Mouse (Mus musculus) heart, adult 18-20 months (tissue): ENCODE measurements around the gene Nemp1. TPM values are rescaled to one million over a fixed set of nuclear protein-coding genes. Genes with fewer than 3 reads are reported as not detected.

Source experiments
- DNase-seq, 2 experiments: peaks; one replicate each; pipeline ENCODE4 v3.0.0; 2021 to 2022; ENCODE audit warnings: mixed read lengths in 1 of 2
- total RNA-seq, 2 experiments: library from RNA; stranded (reverse); gene quantifications; 2 replicates each; pipeline ENCODE4 v1.2.3; 2021

Gene Nemp1
- total RNA-seq, 2 experiments from 2014 or later = 3.6 to 3.8 TPM

DNA sequence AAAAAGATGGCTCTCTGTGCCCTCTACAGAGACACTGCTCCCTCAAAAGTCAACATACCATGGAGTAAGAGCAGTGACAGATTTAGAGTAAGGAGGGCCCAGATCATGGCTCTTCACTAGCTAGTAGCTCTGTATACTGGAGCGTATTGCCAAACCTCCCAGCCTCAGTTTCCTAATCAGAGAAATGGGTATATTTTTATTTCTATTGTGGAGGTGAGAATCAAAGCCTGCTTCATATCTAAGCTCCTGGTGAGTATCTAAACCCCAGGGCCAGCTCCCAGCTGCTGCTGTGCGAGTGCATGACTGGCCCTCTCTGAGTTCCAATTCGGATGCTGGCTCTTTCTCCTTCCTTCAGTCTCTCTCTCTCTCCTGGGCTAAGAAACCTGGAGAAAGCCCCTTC lies 57.5 kb downstream of the Nemp1 start, which contains the start of gene Tac2:
TSS of gene Tac2 (plus strand) at position 301 of the 400 bp plus-strand sequence.
- no peak for DNase-seq

- DNase-seq = no peak
Observed at GRCm38 (mm10) chr10:127725136-127725535, 58.4 kb downstream of the Nemp1 start.

DNA sequence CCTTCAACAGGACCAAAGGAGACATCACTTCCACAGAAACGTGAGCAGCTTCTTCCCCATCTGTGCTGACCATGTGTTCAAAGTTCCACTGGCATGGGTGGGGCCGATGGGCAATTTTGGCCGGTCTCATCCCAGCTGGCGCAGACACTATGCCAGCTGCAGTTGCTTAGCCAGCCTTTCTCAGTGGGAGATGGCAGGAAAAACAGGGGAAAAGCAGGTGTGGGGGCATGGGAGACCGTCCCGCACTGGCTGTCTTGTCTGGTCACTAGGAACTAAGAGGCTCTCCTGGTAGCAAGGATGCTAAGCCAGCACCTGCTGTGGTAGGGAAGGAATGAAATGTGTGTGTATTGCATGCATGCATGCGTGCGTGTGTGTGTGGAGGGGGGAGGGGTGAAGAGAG lies 61.7 kb downstream of the Nemp1 start:
- DNase-seq = no peak

DNA sequence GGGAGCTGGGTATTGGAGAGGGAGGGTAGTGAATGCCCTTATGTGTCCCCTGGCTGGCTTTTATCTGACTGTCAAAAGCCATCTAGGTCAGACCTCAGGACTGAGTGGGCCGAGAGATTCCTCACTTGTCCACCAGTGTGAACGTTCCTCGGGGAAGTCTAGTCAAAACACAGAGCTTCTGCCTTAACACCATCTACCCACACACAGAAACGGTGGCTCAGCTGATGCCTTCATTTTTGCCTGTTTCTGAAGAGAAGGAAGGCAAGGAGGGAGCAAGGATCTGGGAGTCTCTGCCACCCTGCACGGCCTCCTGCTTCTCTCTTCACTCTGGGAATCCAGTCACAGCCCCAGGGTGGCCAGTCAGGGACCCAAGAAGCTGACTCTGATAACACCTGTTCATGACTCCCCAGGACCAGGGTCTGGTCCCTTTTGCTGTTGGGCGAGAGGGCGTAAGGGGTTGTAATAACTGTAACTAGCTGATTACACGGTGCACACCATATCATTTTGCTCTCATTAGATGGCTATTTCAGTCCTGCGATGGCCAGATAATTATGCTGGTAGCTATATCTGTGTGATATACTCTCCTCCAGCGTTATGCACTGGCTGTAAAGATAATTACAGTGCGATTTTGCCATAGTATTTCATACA lies 63.7 kb downstream of the Nemp1 start:
- no peak for DNase-seq

DNA sequence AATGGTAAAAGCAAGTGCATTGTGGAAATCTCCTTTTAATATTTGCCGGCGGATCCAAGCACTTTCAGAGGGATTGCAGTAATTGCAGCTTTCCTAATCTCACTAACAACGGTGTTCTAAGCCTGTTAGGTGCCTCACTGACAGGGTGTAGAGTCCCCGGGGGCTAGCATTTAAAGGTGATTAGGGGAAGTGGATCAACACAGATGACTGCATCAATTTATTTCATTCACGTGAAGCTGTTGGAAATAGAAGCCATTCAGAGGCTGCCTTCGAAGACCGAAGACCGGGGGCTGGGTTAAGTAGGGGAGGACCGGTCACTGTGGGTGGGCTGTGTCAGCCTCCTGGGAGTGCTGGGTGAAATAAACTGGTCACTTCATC lies 64.2 kb downstream of the Nemp1 start:
- DNase-seq = no peak

DNA sequence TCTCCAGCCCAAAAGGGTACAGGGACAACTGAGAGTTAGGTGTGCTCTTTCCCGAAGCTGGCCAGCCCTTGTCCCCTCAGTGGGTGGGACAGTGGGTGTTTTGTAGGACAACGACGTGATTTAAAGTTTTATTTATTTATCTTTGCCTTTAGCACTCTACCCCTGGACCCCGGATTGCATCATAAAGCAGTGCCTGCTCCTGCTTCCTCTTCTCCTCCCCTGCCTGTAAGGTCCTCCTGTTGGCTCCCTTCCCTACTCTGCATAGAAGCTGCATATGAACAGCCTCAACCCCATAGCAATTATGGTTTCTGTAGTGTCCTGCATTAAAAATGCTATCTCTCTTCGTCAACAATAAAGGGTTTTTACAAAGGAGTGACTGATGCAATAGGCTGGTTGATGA lies 64.7 kb downstream of the Nemp1 start:
- DNase-seq = no peak

- DNase-seq = no peak
Observed at GRCm38 (mm10) chr10:127734434-127734833, 67.7 kb downstream of the Nemp1 start.

DNA sequence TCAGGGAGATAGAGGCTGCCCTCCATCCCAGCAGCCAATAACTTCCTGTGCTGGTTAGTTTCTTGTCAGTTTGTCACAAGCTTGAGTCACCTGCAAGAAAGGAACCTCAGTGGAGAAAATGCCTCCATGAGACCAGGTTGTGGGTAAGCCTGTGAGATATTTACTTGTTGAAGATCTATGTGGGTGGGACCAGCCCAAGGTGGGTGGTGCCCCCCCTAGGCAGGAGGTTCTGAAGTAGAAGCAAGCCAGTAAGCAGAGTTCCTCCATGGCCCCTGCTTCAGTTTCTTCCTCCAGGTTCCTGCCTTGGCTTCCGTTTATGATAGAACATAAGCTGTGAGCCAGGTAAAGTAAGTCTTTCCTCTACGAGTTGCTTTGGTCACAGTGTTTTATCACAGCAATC lies 69.6 kb downstream of the Nemp1 start:
- no peak for DNase-seq

GRCm38 (mm10) chr10:127736916-127737315 lies 70.2 kb downstream of the Nemp1 start:
- no peak for DNase-seq

GRCm38 (mm10) chr10:127737552-127737951 lies 70.9 kb downstream of the Nemp1 start:
- no peak for DNase-seq

- peak; percentile 49 to 67 for DNase-seq
Observed at GRCm38 (mm10) chr10:127738151-127738882, 71.6 kb downstream of the Nemp1 start.

DNA sequence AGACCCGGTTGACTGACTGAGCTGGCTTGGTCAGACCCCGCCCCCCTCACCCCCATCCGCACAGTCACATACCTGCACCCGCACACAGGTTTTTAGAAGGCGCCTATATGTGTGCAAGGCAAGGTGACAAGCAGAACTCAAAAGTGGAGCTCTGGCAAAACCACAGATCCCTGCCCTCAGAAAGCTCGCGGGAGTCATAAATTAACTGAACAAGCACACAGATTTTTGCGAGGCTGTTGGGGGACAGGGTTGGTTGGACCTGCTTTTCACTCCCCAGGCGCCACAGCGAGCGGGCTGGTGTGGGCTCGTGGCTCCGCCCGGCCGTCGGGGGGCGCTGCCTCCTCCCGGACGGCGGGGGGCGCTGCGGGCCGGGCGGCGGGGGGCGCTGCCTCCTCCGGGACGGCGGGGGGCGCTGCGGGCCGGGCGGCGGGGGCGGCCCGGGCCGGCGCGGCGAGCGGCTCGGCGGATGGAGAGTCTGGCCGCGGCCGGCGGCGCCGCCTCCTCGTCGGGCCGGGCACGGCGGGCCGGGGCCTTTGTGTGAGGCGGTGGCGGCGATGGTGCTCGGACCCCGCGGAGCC lies 72.5 kb downstream of the Nemp1 start, which contains the start of gene Zbtb39:
TSS of gene Zbtb39 (plus strand) at position 456 of the 578 bp plus-strand sequence.
- DNase-seq = peak; percentile 82 to 84

- DNase-seq = peak in 1 of 2 experiments; percentile 48
Observed at GRCm38 (mm10) chr10:127739661-127740161, 73.0 kb downstream of the Nemp1 start.

DNA sequence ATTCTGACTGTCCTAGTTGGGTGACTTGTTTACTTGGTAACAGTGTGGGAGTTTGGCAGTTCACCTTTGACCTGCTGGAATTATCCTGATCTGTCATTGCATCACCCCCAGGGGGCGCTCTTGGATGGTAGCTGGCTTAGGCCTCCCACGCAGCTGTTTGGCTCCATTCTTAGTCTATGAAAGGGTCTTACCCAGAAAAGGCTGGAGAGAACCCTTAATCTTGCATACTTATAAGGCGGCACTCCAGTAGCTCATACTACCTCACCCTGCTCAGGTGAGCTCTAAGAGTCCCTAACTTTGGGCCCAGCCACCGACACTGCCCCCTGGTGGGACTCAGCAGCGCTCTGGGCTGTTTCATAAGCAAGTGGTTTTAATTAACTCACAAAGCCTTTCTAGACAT lies 78.0 kb downstream of the Nemp1 start:
- peak in 1 of 2 experiments; percentile 67 for DNase-seq

- no peak for DNase-seq
Observed at GRCm38 (mm10) chr10:127745886-127746285, 79.2 kb downstream of the Nemp1 start.

- no peak for DNase-seq
Observed at GRCm38 (mm10) chr10:127747254-127747653, 80.6 kb downstream of the Nemp1 start.

- DNase-seq = peak; percentile 66 to 85
Observed at GRCm38 (mm10) chr10:127748847-127749612, 82.3 kb downstream of the Nemp1 start.

- peak; percentile 42 to 47 for DNase-seq
Observed at GRCm38 (mm10) chr10:127750136-127750777, 83.6 kb downstream of the Nemp1 start.
